Mouse (Mus musculus) right cerebral cortex, adult 18-20 months (tissue): ENCODE data around the gene Ptgir.
"Not testable (repeated sequence)": the region's sequence is repeated elsewhere in the genome, so short reads cannot be mapped to it uniquely, and the experiment has no call there.

Experiments
- DNase-seq: peaks from one replicate; pipeline ENCODE4 v3.0.0; 2022; ENCODE audit warnings: mixed read lengths

Gene Ptgir

DNA sequence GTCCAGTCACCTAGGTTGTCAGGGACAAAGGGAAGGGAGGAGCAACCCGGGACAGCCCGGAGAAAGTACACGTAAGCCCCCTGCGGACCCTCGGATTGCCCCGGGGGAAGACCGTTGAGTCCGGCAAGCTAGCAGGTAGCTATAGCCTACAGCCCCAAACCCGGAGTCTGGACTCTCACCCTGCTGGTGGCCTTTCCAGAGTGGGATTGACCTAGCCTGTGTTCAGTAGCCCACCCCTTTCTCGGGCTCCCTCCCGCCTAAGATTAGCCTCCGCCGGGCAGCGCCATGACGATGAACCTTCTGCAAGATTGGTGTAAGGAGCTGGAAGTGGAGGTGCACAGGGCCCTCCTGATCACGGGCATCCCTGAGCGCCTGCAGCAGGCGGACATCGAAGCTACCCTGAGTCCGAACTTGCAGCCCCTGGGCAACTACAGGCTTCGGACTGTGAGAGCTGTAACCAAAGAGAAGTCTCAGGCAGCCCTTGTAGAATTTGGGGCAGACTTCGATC lies 38.6 kb downstream of the Ptgir start:
- peak; percentile 25 for DNase-seq

DNA sequence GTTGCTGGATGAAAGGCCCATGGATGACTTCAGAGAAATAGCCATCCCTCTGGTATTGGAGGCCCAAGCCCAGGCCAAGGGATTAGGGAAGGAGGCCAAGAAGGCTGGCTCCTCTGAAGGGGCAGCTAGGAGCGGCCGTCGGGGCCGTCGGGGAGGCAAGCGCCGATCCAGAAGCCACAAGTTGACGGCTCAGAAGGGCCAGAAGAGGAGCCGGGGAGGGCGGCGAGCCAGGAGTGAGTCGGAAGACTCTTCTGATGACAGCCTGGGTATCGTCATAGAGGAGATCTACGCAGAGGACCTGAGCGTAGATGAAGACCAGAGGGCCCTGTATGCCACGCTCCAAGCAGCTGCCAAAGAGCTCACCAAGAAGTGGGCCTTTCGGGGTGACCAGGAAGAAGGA lies 39.1 kb downstream of the Ptgir start:
- DNase-seq = peak; percentile 28

GRCm38 (mm10) chr7:16946441-16947348 lies 40.4 kb downstream of the Ptgir start:
- peak; percentile 34 for DNase-seq

DNA sequence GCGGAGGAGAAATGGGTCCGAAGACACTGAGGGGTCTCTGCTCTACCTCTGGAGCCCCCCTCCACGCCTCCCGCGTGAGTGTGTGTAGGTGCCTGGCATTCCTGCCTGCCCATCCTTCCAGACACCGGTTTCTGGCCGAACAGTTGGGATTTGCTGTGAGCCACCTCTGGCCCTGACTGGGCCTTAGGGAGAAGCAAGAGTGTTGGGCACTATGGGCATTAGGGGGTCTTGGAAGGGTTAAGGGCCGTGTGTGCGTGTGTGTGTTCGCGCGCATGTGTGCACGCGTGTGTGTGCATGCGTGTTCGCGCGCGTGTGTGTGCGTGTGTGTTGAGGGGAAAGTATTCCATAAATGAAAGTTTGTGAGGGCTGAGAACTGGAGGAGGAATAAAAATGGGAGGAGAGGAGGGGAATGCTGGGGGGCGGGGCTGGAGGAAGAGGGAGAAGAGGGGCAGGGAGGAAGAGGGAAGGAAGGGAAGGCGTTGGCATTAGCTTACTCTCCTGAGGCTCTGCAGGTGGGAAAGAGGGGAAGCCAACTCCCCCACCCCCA lies 41.1 kb downstream of the Ptgir start:
- peak; percentile 65 for DNase-seq

GRCm38 (mm10) chr7:16947959-16948361 lies 41.7 kb downstream of the Ptgir start:
- DNase-seq = peak; percentile 25

GRCm38 (mm10) chr7:16948923-16949458 lies 42.7 kb downstream of the Ptgir start:
- no peak for DNase-seq

- peak; percentile 88 for DNase-seq
These were observed 43.9 kb downstream of the Ptgir start for GRCm38 (mm10) chr7:16949908-16950841.

- DNase-seq = peak; percentile 86
These were observed 44.8 kb downstream of the Ptgir start for GRCm38 (mm10) chr7:16950861-16951635.

- DNase-seq = not testable (repeated sequence)
These were observed 47.5 kb downstream of the Ptgir start for GRCm38 (mm10) chr7:16953776-16954175.

- DNase-seq = no peak
These were observed 49.4 kb downstream of the Ptgir start for GRCm38 (mm10) chr7:16955712-16956111.

DNA sequence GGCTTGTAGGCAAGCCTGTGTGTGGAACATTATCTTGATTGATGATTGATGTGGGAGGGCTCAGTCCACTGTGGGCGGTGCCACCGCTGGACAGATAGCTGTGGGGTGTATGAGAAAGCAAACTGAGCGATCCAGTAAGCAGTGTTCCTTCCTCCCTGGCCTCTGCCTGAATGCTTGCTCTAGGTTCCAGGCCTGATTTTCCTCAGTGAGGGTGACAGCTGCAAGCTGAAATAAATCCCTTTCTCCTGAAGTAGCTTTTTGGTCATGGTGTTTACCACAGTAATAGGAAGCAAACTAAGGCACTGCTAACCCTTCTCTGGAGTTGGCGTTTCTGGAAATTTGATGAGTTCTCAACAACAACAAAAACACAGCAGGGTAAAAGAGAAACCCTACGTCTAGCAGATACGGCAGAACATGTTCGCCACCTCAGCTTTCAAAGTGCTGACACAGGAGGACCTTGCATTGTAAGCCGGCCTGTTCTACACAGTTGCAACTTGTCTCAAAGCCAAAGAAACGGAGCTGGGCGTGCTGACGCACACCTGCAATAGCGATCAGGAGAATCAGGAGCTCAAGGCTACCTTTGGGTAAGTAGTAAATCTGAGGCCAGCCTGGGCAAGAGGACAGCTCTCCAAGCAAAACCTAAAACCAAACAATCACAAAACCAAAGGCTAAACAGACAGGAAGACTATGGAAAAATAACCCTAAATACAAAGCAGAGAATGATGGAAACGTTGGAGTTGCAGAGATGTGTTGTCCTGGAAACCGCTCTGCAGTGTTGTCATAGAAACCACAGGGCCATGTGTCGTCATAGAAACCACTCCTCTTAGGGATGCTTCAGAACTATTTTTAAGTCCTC lies 50.3 kb downstream of the Ptgir start:
- peak; percentile 78 for DNase-seq

- peak; percentile 96 for DNase-seq
These were observed 53.4 kb downstream of the Ptgir start, which contains the start of gene Pnmal1 for GRCm38 (mm10) chr7:16959539-16960187. Gene Pnmal1 (plus strand): TSS chr7:16959679.
